In the genomic region with DNA sequence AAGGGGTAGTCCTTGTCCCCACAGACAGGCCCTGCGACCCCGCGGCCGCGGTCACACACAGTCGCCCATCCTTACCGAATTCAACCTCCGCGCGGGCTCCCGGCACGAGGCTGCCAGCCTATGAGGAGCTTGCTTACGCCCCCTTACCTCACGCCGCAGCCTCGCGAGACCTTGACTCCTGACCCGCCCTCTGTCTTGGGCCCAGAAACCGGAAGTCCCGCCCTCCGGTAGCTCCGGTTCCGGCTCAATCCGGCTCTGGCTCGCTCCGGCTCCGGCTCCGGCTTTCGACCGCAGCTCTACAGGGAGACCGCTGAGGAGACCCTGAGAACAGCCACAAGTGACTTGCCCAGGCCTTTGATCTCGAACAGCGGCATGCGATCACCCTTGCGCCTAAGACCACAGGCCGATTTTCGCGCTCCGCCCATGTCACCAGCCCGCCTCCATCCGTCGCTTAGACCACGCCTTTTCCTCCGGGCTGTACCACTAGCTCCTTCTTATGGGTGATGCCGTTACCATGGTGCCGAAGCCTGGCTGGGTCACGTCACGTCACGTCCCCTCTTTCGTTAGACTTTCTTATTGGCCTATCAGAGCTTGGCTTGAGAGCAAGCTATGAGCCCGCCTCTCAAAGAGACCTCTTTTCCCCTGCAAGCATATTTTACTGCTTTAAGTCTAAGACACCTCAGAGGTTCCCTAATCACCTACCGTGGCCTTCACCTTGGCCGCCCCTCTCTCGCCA, we compare ENCODE assay signal across 8 mouse cellular contexts. TPM values are rescaled to one million over a fixed set of nuclear protein-coding genes. Genes with fewer than 3 reads are reported as not detected.
A peak's percentile ranks its signal among the peaks of the same experiment; 100 is the strongest.
DNase-seq lines count a peak whose midpoint lies in the region; ATAC-seq lines count a peak whose summit lies in the region.

A gene (minus strand): TSS at position 454 of the 736 bp plus-strand sequence.

- peak; percentile 99 for ATAC-seq in hindbrain, embryonic 12.5 days (ENCODE audit: low FRiP score)

- 23% methylated on average over 53 of the region's 54 CpGs for WGBS in hindbrain, embryonic 12.5 days

- peak within 1 kb of the TSS; percentile 50 for H3K9ac ChIP-seq in hindbrain, embryonic 12.5 days

- H3K4me3 ChIP-seq in hindbrain, embryonic 12.5 days = peak within 1 kb of the TSS; percentile 52

- H3K4me1 ChIP-seq in hindbrain, embryonic 12.5 days = 0 out of 2 replicates have a peak, but pooled peaks cover 3% of the 10 kb centered on the region

- peaks cover 4% of the 10 kb centered on the region for H3K27me3 ChIP-seq in hindbrain, embryonic 12.5 days

- peaks cover 5% of the 10 kb centered on the region; the same call in 1 of the 2 replicates for H3K36me3 ChIP-seq in hindbrain, embryonic 12.5 days

- H3K27ac ChIP-seq in hindbrain, embryonic 12.5 days = peak within 1 kb of the TSS; percentile 85

- no peaks in the 10 kb centered on the region for H3K9me3 ChIP-seq in hindbrain, embryonic 12.5 days (replicated peaks)

- peak; percentile 95 for DNase-seq in NIH3T3 (ENCODE audit: low read depth)
- peak; percentile 93 to 95 for DNase-seq in cerebellum, postnatal 10 days
- peak; percentile 88 to 89 for DNase-seq in frontal cortex, postnatal 10 days (ENCODE audit: low spot score in 2 of 2)
- DNase-seq in layer of hippocampus, postnatal 14 days (ENCODE audit: low spot score in 2 of 2) = peak; percentile 92 to 93
- DNase-seq in lung, postnatal 14 days = peak; percentile 90
- peak; percentile 86 for DNase-seq in retina, adult 2 months (ENCODE audit: low read depth, low spot score)
- DNase-seq in thymus, postnatal 36 days = peak; percentile 89 to 92

- H3K4me2 ChIP-seq in hindbrain, embryonic 12.5 days (replicated peaks) = peak within 1 kb of the TSS; percentile 72

RNA-seq across cellular contexts. Expression of the gene that starts here (rescaled TPM):
- polyA plus RNA-seq in hindbrain, embryonic 12.5 days (2016; fragmentation: Nextera tagmentation; extraction: Ambion mirVana) = 33.4 and 34.2 TPM in 2 replicates
- 10 to 100 TPM; 10.5 to 13.6 TPM for total RNA-seq in layer of hippocampus, postnatal 14 days (2021)

Comparison
In these comparisons a context has a peak if more than half of its experiments do, and no peak if none do; other contexts are left out.
1. Peak in every context shown above with its lines: DNase-seq, ATAC-seq, H3K4me3 ChIP-seq and H3K27ac ChIP-seq.